Mouse (Mus musculus) CH12.LX (cell line): ENCODE measurements around the gene Gzmd. TPM values are rescaled to one million over a fixed set of nuclear protein-coding genes. Genes with fewer than 3 reads are reported as not detected.

ENCODE experiments used
- DNase-seq: peaks from one replicate; pipeline ENCODE4 v3.0.0-alpha.2; 2013; ENCODE audit errors: extremely low read depth
- H3K27ac ChIP-seq: 2 replicates; pipeline ENCODE4 v1.5.1; 2012; ENCODE audit warnings: low read depth, mild to moderate bottlenecking, control low read depth, moderate library complexity; ENCODE audit not compliant: insufficient read depth
- H3K27me3 ChIP-seq: replicated peaks from 2 replicates; pipeline ENCODE3; 2012; ENCODE audit warnings: inconsistent platforms
- H3K36me3 ChIP-seq, 2 experiments: replicated peaks in 1 of 2; 2 replicates each; pipeline versions ENCODE3 to v1.6.1; 2012; ENCODE audit warnings: inconsistent platforms in 1 of 2, low read length in 1 of 2, mild to moderate bottlenecking in 1 of 2, mixed read lengths in 1 of 2, moderate library complexity in 1 of 2; ENCODE audit not compliant: control insufficient read depth in 1 of 2, insufficient read depth in 1 of 2
- H3K4me1 ChIP-seq, 2 experiments: 2 replicates each; pipeline ENCODE4 v1.6.1; 2012; ENCODE audit warnings: inconsistent platforms in 1 of 2, moderate library complexity in 1 of 2; ENCODE audit not compliant: insufficient read depth in 2 of 2, control insufficient read depth in 1 of 2
- H3K4me2 ChIP-seq: 2 replicates; pipeline ENCODE4 v1.6.1; 2012; ENCODE audit warnings: low read depth, mild to moderate bottlenecking, control low read depth; ENCODE audit not compliant: poor library complexity, insufficient read depth, severe bottlenecking
- H3K4me3 ChIP-seq, 3 experiments: fragments of 150-350 bp in 1 of 3; sonication (generic) in 1 of 3; replicated peaks in 1 of 3; 2 replicates each; pipeline versions ENCODE3 to v1.5.1; 2011 to 2012; ENCODE audit warnings: low read depth in 2 of 3, low read length in 2 of 3, mild to moderate bottlenecking in 2 of 3, moderate library complexity in 2 of 3, control low read depth in 1 of 3, improper control_type of control experiment in 1 of 3, inconsistent platforms in 1 of 3, mixed read lengths in 1 of 3; ENCODE audit not compliant: poor library complexity in 1 of 3
- H3K79me2 ChIP-seq: replicated peaks from 2 replicates; pipeline ENCODE4 v1.6.1; 2012; ENCODE audit warnings: mild to moderate bottlenecking, moderate library complexity; ENCODE audit not compliant: control insufficient read depth, poor library complexity, insufficient read depth, severe bottlenecking; ENCODE audit errors: extremely low read depth
- H3K9ac ChIP-seq: 2 replicates; pipeline ENCODE4 v1.6.1; 2012; ENCODE audit warnings: low read depth, mild to moderate bottlenecking, control low read depth, moderate library complexity; ENCODE audit not compliant: insufficient read depth
- H3K9me3 ChIP-seq: replicated peaks from 2 replicates; pipeline ENCODE3; 2012; ENCODE audit warnings: low read length, inconsistent platforms, mixed read lengths
- CHD1 ChIP-seq: IDR thresholded peaks from 2 replicates; pipeline ENCODE4 v1.6.1; 2012; ENCODE audit warnings: low read depth, low read length, improper control_type of control experiment, inconsistent platforms
- CTCF ChIP-seq, 2 experiments: IDR thresholded peaks in 1 of 2; conservative IDR thresholded peaks in 1 of 2; 2 replicates each; pipeline ENCODE4 v1.5.1; 2011 to 2012; ENCODE audit warnings: low read depth in 2 of 2, low read length in 2 of 2, improper control_type of control experiment in 1 of 2, inconsistent platforms in 1 of 2, mild to moderate bottlenecking in 1 of 2, moderate library complexity in 1 of 2
- ELF1 ChIP-seq: IDR thresholded peaks from 2 replicates; pipeline ENCODE4 v1.6.1; 2014; ENCODE audit warnings: low read depth, mild to moderate bottlenecking, inconsistent platforms, low read length, improper control_type of control experiment
- EP300 ChIP-seq: IDR thresholded peaks from 2 replicates; pipeline ENCODE4 v1.6.1; 2011; ENCODE audit warnings: low read length, improper control_type of control experiment
- ETS1 ChIP-seq: conservative IDR thresholded peaks from 2 replicates; pipeline ENCODE4 v1.6.1; 2012; ENCODE audit warnings: low read depth, mild to moderate bottlenecking, inconsistent platforms, low read length, improper control_type of control experiment, moderate library complexity
- IRF4 ChIP-seq: IDR thresholded peaks from 2 replicates; pipeline ENCODE4 v1.6.1; 2014; ENCODE audit warnings: low read depth, mild to moderate bottlenecking, inconsistent platforms, low read length, improper control_type of control experiment
- JUN ChIP-seq: IDR thresholded peaks from 2 replicates; pipeline ENCODE4 v1.6.1; 2011; ENCODE audit warnings: low read depth, mild to moderate bottlenecking, low read length, improper control_type of control experiment, moderate library complexity; ENCODE audit not compliant: insufficient read depth
- KAT2A ChIP-seq: IDR thresholded peaks from 2 replicates; pipeline ENCODE4 v1.6.1; 2012; ENCODE audit warnings: low read length, improper control_type of control experiment, inconsistent platforms; ENCODE audit not compliant: insufficient replicate concordance
- MAFK ChIP-seq: IDR thresholded peaks from 2 replicates; pipeline ENCODE4 v1.6.1; 2011; ENCODE audit warnings: low read length, improper control_type of control experiment; ENCODE audit not compliant: insufficient replicate concordance
- MAZ ChIP-seq: IDR thresholded peaks from 2 replicates; pipeline ENCODE4 v1.6.1; 2012; ENCODE audit warnings: low read depth, mild to moderate bottlenecking, inconsistent platforms, low read length, improper control_type of control experiment, moderate library complexity
- MXI1 ChIP-seq: IDR thresholded peaks from 2 replicates; pipeline ENCODE4 v1.6.1; 2011; ENCODE audit warnings: mild to moderate bottlenecking, low read depth, low read length, improper control_type of control experiment
- MYC ChIP-seq: IDR thresholded peaks from 2 replicates; pipeline ENCODE4 v1.6.1; 2011; ENCODE audit warnings: low read depth, mild to moderate bottlenecking, improper control_type of control experiment, low read length
- NRF1 ChIP-seq: IDR thresholded peaks from 2 replicates; pipeline ENCODE4 v1.6.1; 2014; ENCODE audit warnings: low read depth, mild to moderate bottlenecking, inconsistent platforms, low read length, improper control_type of control experiment, moderate library complexity
- POLR2A ChIP-seq: IDR thresholded peaks from 2 replicates; pipeline ENCODE4 v1.6.1; 2011; ENCODE audit warnings: low read depth, mild to moderate bottlenecking, improper control_type of control experiment, low read length
- POLR2AphosphoS2 ChIP-seq: IDR thresholded peaks from 2 replicates; pipeline ENCODE4 v1.6.1; 2011; ENCODE audit warnings: low read depth, low read length, improper control_type of control experiment
- RAD21 ChIP-seq: IDR thresholded peaks from 2 replicates; pipeline ENCODE4 v1.6.1; 2011; ENCODE audit warnings: low read depth, mild to moderate bottlenecking, low read length, improper control_type of control experiment, moderate library complexity
- RCOR1 ChIP-seq: conservative IDR thresholded peaks from 2 replicates; pipeline ENCODE4 v1.6.1; 2012; ENCODE audit warnings: low read depth, mild to moderate bottlenecking, inconsistent platforms, low read length, improper control_type of control experiment
- SMC3 ChIP-seq: IDR thresholded peaks from 2 replicates; pipeline ENCODE4 v1.6.1; 2011; ENCODE audit warnings: low read depth, low read length, improper control_type of control experiment
- UBTF ChIP-seq: IDR thresholded peaks from 2 replicates; pipeline ENCODE4 v1.6.1; 2012; ENCODE audit warnings: low read depth, mild to moderate bottlenecking, inconsistent platforms, low read length, improper control_type of control experiment, moderate library complexity
- ZC3H11A ChIP-seq: IDR thresholded peaks from 2 replicates; pipeline ENCODE4 v1.6.1; 2012; ENCODE audit warnings: low read depth, mild to moderate bottlenecking, inconsistent platforms, low read length, improper control_type of control experiment
- ZKSCAN1 ChIP-seq: IDR thresholded peaks from 2 replicates; pipeline ENCODE4 v1.6.1; 2012; ENCODE audit warnings: low read depth, inconsistent platforms, low read length, improper control_type of control experiment, borderline replicate concordance
- dilution Hi-C: fragments of 300-500 bp; cut with MboI; formaldehyde crosslinking; loops from 2 replicates; pipeline ENCODE4 v1.14.3; 2020; ENCODE audit warnings: low sequenced_read_pairs; ENCODE audit not compliant: extremely low pct_unique_long_range_greater_than_20kb, extremely low pct_ligation_motif_present
- in situ Hi-C: fragments of 300-500 bp; cut with MboI; formaldehyde crosslinking; loops from 3 replicates; pipeline ENCODE4 v1.14.3; 2019; ENCODE audit warnings: low sequenced_read_pairs, low pct_ligation_motif_present, low pct_unique_long_range_greater_than_20kb, mixed read lengths
- polyA plus RNA-seq: library from polyadenylated mRNA; unstranded; fragments of >175 nt; gene quantifications from 2 replicates; pipeline ENCODE4 v1.2.1, GENCODE M21; 2012; ENCODE audit warnings: low read depth; ENCODE audit not compliant: insufficient read length
- total RNA-seq, 2 experiments: library from RNA; depleted of rRNA; stranded (reverse); fragments of 300-350 nt in 1 of 2; fragments of >200 nt in 1 of 2; gene quantifications; 2 replicates each; pipeline ENCODE4 v1.2.3; 2012 to 2014

Gzmd gene
- total and polyA plus RNA-seq, 3 experiments = not detected

- Histone ChIP-seq H3K9ac (no peak overlapping the region), H3K27ac (no peak overlapping the region), H3K36me3 (no peaks in the 10 kb centered on the region), H3K4me2 (no peak overlapping the region), H3K4me3 (no peak overlapping the region), H3K79me2 (no peaks in the 10 kb centered on the region), H3K4me1 (no peaks in the 10 kb centered on the region), H3K9me3 (no peaks in the 10 kb centered on the region), H3K27me3 (peaks cover 14% of the 10 kb centered on the region)
- dilution Hi-C loops (no loop called here), in situ Hi-C loops (no loop called here)
- no peak for DNase-seq
- TF ChIP-seq JUN = no peak
- TF ChIP-seq ETS1 = no peak
- TF ChIP-seq SMC3 = no peak
- TF ChIP-seq KAT2A = no peak
- no peak for TF ChIP-seq EP300
- TF ChIP-seq RCOR1 = no peak
- no peak for TF ChIP-seq POLR2AphosphoS2
These were observed 41.0 kb upstream of the Gzmd start for GRCm38 (mm10) chr14:56173396-56173795.

- in situ Hi-C loops = no loop called here
These were observed 40.3 kb upstream of the Gzmd start for GRCm38 (mm10) chr14:56172744-56173143.

GRCm38 (mm10) chr14:56168009-56168408, 35.6 kb upstream of the Gzmd start:
- H3K79me2 ChIP-seq = no peaks in the 10 kb centered on the region
- H3K27ac ChIP-seq = no peak overlapping the region
- DNase-seq = no peak
- H3K4me1 ChIP-seq = no peaks in the 10 kb centered on the region
- no peaks in the 10 kb centered on the region for H3K9me3 ChIP-seq
- no peak overlapping the region for H3K9ac ChIP-seq
- no peak overlapping the region for H3K4me2 ChIP-seq
- dilution Hi-C loops = no loop called here
- peaks cover 14% of the 10 kb centered on the region for H3K27me3 ChIP-seq
- in situ Hi-C loops = no loop called here
- H3K4me3 ChIP-seq = no peak overlapping the region
- TF ChIP-seq RAD21 = no peak
- TF ChIP-seq, all 38 proteins: peak for 0
- no peaks in the 10 kb centered on the region for H3K36me3 ChIP-seq

More at GRCm38 (mm10) chr14:56172744-56173143, 40.3 kb upstream of the Gzmd start:
- Histone ChIP-seq H3K36me3 (no peaks in the 10 kb centered on the region), H3K9ac (no peak overlapping the region), H3K4me1 (no peaks in the 10 kb centered on the region), H3K79me2 (no peaks in the 10 kb centered on the region), H3K4me3 (no peak overlapping the region), H3K4me2 (no peak overlapping the region), H3K9me3 (no peaks in the 10 kb centered on the region), H3K27me3 (peaks cover 13% of the 10 kb centered on the region), H3K27ac (no peak overlapping the region)
- DNase-seq = no peak
- dilution Hi-C loops = no loop called here
- no peak for TF ChIP-seq MXI1
- TF ChIP-seq NRF1 = no peak
- TF ChIP-seq SMC3 = no peak
- no peak for TF ChIP-seq RAD21
- no peak for TF ChIP-seq IRF4
- TF ChIP-seq MAZ = no peak
- TF ChIP-seq CTCF (conservative IDR thresholded peaks at IDR 0.05 in 1 of 2, IDR thresholded peaks at IDR 0.05 in 1 of 2; ENCODE audit: low read depth in 2 of 2, low read length in 2 of 2) = no peak
- no peak for TF ChIP-seq MAFK
- no peak for TF ChIP-seq MYC
- TF ChIP-seq ETS1 = no peak
- no peak for TF ChIP-seq POLR2A
- TF ChIP-seq ZKSCAN1 = no peak
- no peak for TF ChIP-seq CHD1
- no peak for TF ChIP-seq ZC3H11A
- TF ChIP-seq UBTF = no peak
- TF ChIP-seq ELF1 = no peak
- TF ChIP-seq JUN = no peak
